Mouse (Mus musculus): Measurements from ENCODE around the gene Ak1. TPM values are rescaled to one million over a fixed set of nuclear protein-coding genes. Genes with fewer than 3 reads are reported as not detected.

The Ak1 gene
- total RNA-seq, 1 experiment = 90.8 TPM

DNA sequence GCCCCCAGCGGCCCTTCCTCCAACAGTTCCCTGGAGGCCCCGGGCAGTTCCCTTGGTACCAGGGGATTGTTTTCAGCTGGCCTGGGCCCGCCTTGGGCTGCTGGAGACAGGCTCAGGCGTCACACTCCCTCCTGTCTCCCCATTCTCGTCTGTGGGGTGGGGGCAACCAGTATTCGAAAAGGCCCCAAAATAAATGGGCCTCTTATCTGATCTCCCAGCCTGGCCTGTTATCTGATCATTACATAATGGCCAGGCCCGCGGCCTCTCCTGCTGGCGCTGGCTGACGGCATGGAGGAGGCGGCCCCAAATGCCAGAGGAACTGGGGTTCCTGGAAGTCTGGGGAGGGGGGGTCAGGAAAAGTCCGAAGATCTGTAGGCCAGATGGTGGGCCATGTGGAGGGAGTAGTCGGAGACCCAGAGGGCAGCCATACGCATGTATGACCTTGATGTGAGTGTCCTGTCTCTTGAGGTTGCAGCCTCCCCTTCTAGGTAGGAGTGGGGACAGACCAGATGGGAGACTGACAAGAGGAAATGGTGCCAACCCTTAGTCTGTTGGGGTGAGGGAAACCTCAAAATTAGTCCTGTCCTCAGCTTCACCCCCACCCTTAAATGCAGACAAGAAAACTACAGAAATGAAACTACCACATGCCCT, 33.3 kb downstream of the Ak1 start:
- in situ Hi-C loops (cut with MboI; ENCODE audit: low sequenced_read_pairs in 2 of 2, unreplicated experiment in 2 of 2) = no loop called here
- Histone ChIP-seq H3K4me3 (ENCODE audit: insufficient read depth in 1 of 2, low read depth in 1 of 2, low read length in 2 of 2, poor library complexity in 1 of 2, severe bottlenecking in 1 of 2) (peak overlapping the region; percentile 13 to 32; a peak in 2 of 4 replicates), H3K4me1 (ENCODE audit: control insufficient read depth in 2 of 2, insufficient read depth in 2 of 2, low read length in 2 of 2, poor library complexity in 1 of 2) (peaks cover 0 to 25% of the 10 kb centered on the region in 2 experiments; a peak in 3 of 4 replicates), H3K9ac (ENCODE audit: insufficient read depth, low read depth, low read length, poor library complexity, severe bottlenecking) (peak overlapping the region; percentile 47; the same call in 1 of the 2 replicates), H3K9me3 (ENCODE audit: control insufficient read depth, insufficient read depth, low read depth, low read length) (no peaks in the 10 kb centered on the region), H3K27ac (ENCODE audit: insufficient read depth, low read depth, low read length, poor library complexity, severe bottlenecking) (peak overlapping the region; percentile 68; the same call in 1 of the 2 replicates), H3K36me3 (ENCODE audit: control insufficient read depth, insufficient read depth, low read length, poor library complexity, severe bottlenecking) (peaks cover 10% of the 10 kb centered on the region; the same call in 1 of the 2 replicates)
- TF ChIP-seq HCFC1 (IDR thresholded peaks at IDR 0.05; ENCODE audit: borderline replicate concordance, insufficient read depth, low read length) (no peak), MAFK (IDR thresholded peaks at IDR 0.05; ENCODE audit: insufficient read depth, low read depth, low read length) (no peak), ZC3H11A (IDR thresholded peaks at IDR 0.05; ENCODE audit: borderline replicate concordance, low read depth, low read length) (no peak), CHD2 (IDR thresholded peaks at IDR 0.05; ENCODE audit: low read depth, low read length) (no peak)
- no peak for DNase-seq (ENCODE audit: low read depth, low spot score)

DNA sequence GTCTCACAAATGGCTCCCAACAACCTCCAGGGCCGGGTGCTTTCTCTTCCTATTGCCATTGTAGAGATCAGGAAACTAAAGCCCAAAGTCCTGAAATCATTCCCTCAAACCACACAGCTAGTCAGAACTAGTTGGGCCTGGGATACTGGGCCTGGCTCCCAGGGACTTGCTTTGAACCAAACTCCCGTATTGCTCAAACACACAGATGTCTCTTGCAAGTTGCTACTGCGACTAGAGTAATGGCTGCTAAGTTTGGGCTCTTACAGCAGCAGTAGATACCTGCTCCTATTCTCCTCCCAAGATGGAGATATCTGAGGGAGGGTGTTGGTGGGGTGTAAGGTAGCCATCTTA, 33.8 kb downstream of the Ak1 start:
- Histone ChIP-seq H3K9me3 (ENCODE audit: control insufficient read depth, insufficient read depth, low read depth, low read length) (no peaks in the 10 kb centered on the region), H3K27ac (ENCODE audit: insufficient read depth, low read depth, low read length, poor library complexity, severe bottlenecking) (peak overlapping the region; percentile 68; the same call in 1 of the 2 replicates), H3K36me3 (ENCODE audit: control insufficient read depth, insufficient read depth, low read length, poor library complexity, severe bottlenecking) (peaks cover 10% of the 10 kb centered on the region; the same call in 1 of the 2 replicates), H3K4me3 (ENCODE audit: insufficient read depth in 1 of 2, low read depth in 1 of 2, low read length in 2 of 2, poor library complexity in 1 of 2, severe bottlenecking in 1 of 2) (peak overlapping the region in 1 of 2 experiments; percentile 12; a peak in 1 of 4 replicates), H3K9ac (ENCODE audit: insufficient read depth, low read depth, low read length, poor library complexity, severe bottlenecking) (peak overlapping the region; percentile 55; the same call in 1 of the 2 replicates), H3K4me1 (ENCODE audit: control insufficient read depth in 2 of 2, insufficient read depth in 2 of 2, low read length in 2 of 2, poor library complexity in 1 of 2) (peaks cover 0 to 25% of the 10 kb centered on the region in 2 experiments; a peak in 3 of 4 replicates)
- DNase-seq (ENCODE audit: low read depth, low spot score) = no peak
- in situ Hi-C loops (cut with MboI; ENCODE audit: low sequenced_read_pairs in 2 of 2, unreplicated experiment in 2 of 2) = no loop called here
- TF ChIP-seq MAFK (IDR thresholded peaks at IDR 0.05; ENCODE audit: insufficient read depth, low read depth, low read length) = no peak
- TF ChIP-seq ZC3H11A (IDR thresholded peaks at IDR 0.05; ENCODE audit: borderline replicate concordance, low read depth, low read length) = no peak
- no peak for TF ChIP-seq CHD2 (IDR thresholded peaks at IDR 0.05; ENCODE audit: low read depth, low read length)
- no peak for TF ChIP-seq HCFC1 (IDR thresholded peaks at IDR 0.05; ENCODE audit: borderline replicate concordance, insufficient read depth, low read length)

DNA sequence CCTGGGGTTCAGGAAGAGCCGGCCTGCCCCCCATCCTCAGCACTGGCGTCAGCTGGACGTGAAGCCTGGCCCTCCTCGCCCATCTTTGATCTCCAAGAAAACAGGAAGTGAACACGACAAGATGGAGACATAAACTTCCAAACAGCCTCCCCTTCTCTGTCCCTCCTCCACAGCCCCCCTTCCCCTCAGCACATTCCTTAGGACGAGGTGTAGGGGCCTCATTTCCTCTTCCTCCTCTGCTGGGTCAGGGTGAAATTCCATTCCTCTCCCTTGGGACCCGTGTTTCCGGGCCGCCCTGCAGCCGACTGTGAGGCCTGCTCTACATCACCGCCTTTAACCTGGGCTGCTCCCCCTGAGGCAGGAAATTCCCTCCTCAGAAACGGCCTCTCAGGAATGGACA, 34.3 kb downstream of the Ak1 start:
- no peaks in the 10 kb centered on the region for H3K9me3 ChIP-seq (ENCODE audit: control insufficient read depth, insufficient read depth, low read depth, low read length)
- H3K4me1 ChIP-seq (ENCODE audit: control insufficient read depth in 2 of 2, insufficient read depth in 2 of 2, low read length in 2 of 2, poor library complexity in 1 of 2) = peaks cover 0 to 25% of the 10 kb centered on the region in 2 experiments; a peak in 3 of 4 replicates
- in situ Hi-C loops (cut with MboI; ENCODE audit: low sequenced_read_pairs in 2 of 2, unreplicated experiment in 2 of 2) = no loop called here
- H3K27ac ChIP-seq (ENCODE audit: insufficient read depth, low read depth, low read length, poor library complexity, severe bottlenecking) = peak overlapping the region; percentile 68; the same call in 1 of the 2 replicates
- peak overlapping the region in 1 of 2 experiments; percentile 12; a peak in 1 of 4 replicates for H3K4me3 ChIP-seq (ENCODE audit: insufficient read depth in 1 of 2, low read depth in 1 of 2, low read length in 2 of 2, poor library complexity in 1 of 2, severe bottlenecking in 1 of 2)
- no peak for DNase-seq (ENCODE audit: low read depth, low spot score)
- peaks cover 10% of the 10 kb centered on the region; the same call in 1 of the 2 replicates for H3K36me3 ChIP-seq (ENCODE audit: control insufficient read depth, insufficient read depth, low read length, poor library complexity, severe bottlenecking)
- H3K9ac ChIP-seq (ENCODE audit: insufficient read depth, low read depth, low read length, poor library complexity, severe bottlenecking) = peak overlapping the region; percentile 55; the same call in 1 of the 2 replicates
- TF ChIP-seq ZC3H11A (IDR thresholded peaks at IDR 0.05; ENCODE audit: borderline replicate concordance, low read depth, low read length) = no peak
- TF ChIP-seq ZNF384 (IDR thresholded peaks at IDR 0.05; ENCODE audit: low read depth, low read length) = no peak
- TF ChIP-seq CHD2 (IDR thresholded peaks at IDR 0.05; ENCODE audit: low read depth, low read length) = no peak

DNA sequence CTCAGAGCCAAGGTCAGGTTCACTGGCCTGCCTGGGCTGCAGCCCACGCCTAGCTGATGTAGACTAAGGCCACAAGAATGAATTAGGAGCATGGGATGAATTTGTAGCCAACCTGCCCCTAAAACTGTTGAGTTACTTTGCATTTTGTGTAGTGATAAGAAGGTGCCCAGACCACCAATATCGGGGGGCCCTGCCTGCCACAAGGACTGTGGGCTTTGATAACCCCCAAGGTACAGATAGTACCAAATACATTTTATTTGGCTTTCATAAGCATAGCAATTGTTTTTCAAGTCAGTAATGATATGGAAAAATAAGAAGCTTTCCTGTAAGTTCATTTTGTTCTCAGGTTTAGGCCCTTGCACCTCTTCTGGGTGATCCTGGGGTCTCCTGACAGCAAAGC, 37.3 kb downstream of the Ak1 start:
- H3K9ac ChIP-seq (ENCODE audit: insufficient read depth, low read depth, low read length, poor library complexity, severe bottlenecking) = no peak overlapping the region
- peaks cover 0 to 27% of the 10 kb centered on the region in 2 experiments; a peak in 3 of 4 replicates for H3K4me1 ChIP-seq (ENCODE audit: control insufficient read depth in 2 of 2, insufficient read depth in 2 of 2, low read length in 2 of 2, poor library complexity in 1 of 2)
- H3K9me3 ChIP-seq (ENCODE audit: control insufficient read depth, insufficient read depth, low read depth, low read length) = no peaks in the 10 kb centered on the region
- H3K36me3 ChIP-seq (ENCODE audit: control insufficient read depth, insufficient read depth, low read length, poor library complexity, severe bottlenecking) = peaks cover 10% of the 10 kb centered on the region; the same call in 1 of the 2 replicates
- H3K27ac ChIP-seq (ENCODE audit: insufficient read depth, low read depth, low read length, poor library complexity, severe bottlenecking) = no peak overlapping the region
- no peak overlapping the region for H3K4me3 ChIP-seq (ENCODE audit: insufficient read depth in 1 of 2, low read depth in 1 of 2, low read length in 2 of 2, poor library complexity in 1 of 2, severe bottlenecking in 1 of 2)
- no peak for TF ChIP-seq HCFC1 (IDR thresholded peaks at IDR 0.05; ENCODE audit: borderline replicate concordance, insufficient read depth, low read length)
- DNase-seq (ENCODE audit: low read depth, low spot score) = no peak
- in situ Hi-C loops (cut with MboI; ENCODE audit: low sequenced_read_pairs in 2 of 2, unreplicated experiment in 2 of 2) = no loop called here

Data from ES-E14 (cell line).